Mouse (Mus musculus): ENCODE measurements around the gene Pdcd1lg2. TPM values are rescaled to one million over a fixed set of nuclear protein-coding genes. Genes with fewer than 3 reads are reported as not detected.

The Pdcd1lg2 gene
- polyA plus RNA-seq, 1 experiment from 2014 or later: 0.05 TPM

DNA sequence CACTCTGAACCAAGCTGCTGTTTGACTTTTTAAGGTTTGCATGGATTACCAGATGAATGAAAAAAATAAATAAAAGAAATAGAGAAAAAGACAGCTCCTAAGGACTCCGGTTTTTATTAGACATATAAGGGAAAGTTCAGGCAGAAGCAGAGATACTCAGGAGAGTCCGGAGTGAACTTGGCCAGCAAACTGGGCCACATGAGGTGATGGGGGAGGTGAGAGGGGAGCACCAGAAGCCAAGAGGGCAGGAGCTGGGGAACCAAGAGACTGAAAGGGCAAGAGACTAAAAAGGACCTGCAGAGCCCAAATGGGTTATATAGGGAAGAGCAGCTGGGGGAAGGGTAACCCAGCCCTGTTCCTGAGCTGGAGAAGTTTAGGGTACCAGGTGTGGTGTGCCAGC lies 16.0 kb upstream of the Pdcd1lg2 start:
- TF ChIP-seq EP300 (optimal IDR thresholded peaks at IDR 0.05): no peak
- no peak for TF ChIP-seq CTCF (IDR thresholded peaks at IDR 0.05; ENCODE audit: low read depth)
- Histone ChIP-seq H3K4me2 (replicated peaks; ENCODE audit: low read depth) (no peak overlapping the region), H3K27ac (replicated peaks) (no peak overlapping the region), H3K9ac (ENCODE audit: low read length) (no peak overlapping the region), H3K9me3 (ENCODE audit: control insufficient read depth, low read length) (no peaks in the 10 kb centered on the region), H3K4me1 (replicated peaks; ENCODE audit: control insufficient read depth, insufficient read depth) (no peaks in the 10 kb centered on the region), H3K4me3 (ENCODE audit: low read depth, low read length) (no peak overlapping the region), H3K36me3 (ENCODE audit: control insufficient read depth, insufficient read depth, low read length) (no peaks in the 10 kb centered on the region), H3K27me3 (ENCODE audit: control insufficient read depth, insufficient read depth, low read length) (no peaks in the 10 kb centered on the region)
- no peak for DNase-seq (ENCODE audit: low spot score)
- WGBS: 95% methylated on average over 2 of the region's 2 CpGs
- no peak for ATAC-seq (ENCODE audit: low FRiP score, low TSS enrichment)

DNA sequence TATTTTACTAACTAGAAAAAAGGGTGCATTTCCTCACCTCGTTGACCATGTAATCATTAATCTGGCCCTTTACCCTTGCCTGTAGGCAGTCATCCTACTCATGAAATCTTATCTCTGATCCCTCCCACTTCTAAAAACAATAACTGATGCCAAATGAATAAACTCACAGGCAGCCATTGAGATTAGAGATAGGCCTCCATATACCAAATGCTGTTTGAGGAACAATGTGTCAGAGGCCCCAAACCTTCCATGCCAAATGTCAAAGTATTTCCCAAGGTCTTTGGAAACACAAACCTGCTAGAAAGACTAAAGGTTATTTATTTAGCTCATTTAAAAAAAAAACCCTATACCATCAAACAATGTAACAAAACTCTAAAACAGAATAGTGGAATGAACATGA lies 14.4 kb upstream of the Pdcd1lg2 start:
- Histone ChIP-seq H3K9me3 (ENCODE audit: control insufficient read depth, low read length) (no peaks in the 10 kb centered on the region), H3K27ac (replicated peaks) (no peak overlapping the region), H3K4me1 (replicated peaks; ENCODE audit: control insufficient read depth, insufficient read depth) (no peaks in the 10 kb centered on the region), H3K36me3 (ENCODE audit: control insufficient read depth, insufficient read depth, low read length) (no peaks in the 10 kb centered on the region), H3K27me3 (ENCODE audit: control insufficient read depth, insufficient read depth, low read length) (no peaks in the 10 kb centered on the region), H3K4me3 (ENCODE audit: low read depth, low read length) (no peak overlapping the region), H3K9ac (ENCODE audit: low read length) (no peak overlapping the region), H3K4me2 (replicated peaks; ENCODE audit: low read depth) (no peak overlapping the region)
- ATAC-seq (ENCODE audit: low FRiP score, low TSS enrichment): no peak
- WGBS: 46% methylated on average over 1 of the region's 1 CpGs
- no peak for DNase-seq (ENCODE audit: low spot score)
- TF ChIP-seq CTCF (IDR thresholded peaks at IDR 0.05; ENCODE audit: low read depth) (no peak), EP300 (optimal IDR thresholded peaks at IDR 0.05) (no peak)

DNA sequence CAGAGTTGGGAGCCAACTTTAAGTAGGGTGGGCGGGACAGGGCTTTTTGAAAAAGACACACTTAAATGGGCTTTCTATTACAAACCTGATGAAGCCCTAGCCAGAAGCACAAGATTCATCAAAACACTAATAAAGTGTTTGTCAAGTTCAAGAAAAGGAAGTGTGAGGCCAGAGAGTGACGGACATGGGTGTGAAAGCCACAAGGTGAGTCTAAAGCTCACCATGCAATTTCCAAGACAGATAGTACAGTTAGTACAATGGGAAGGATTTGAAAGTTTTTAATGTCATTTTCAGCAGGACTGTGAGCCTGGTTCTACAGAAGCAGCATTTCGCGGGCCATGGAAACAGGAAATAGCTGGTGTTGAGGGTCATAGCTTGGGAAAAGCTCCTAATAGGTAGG lies 10.9 kb upstream of the Pdcd1lg2 start:
- H3K4me2 ChIP-seq (replicated peaks; ENCODE audit: low read depth): no peak overlapping the region
- no peak overlapping the region for H3K4me3 ChIP-seq (ENCODE audit: low read depth, low read length)
- H3K9me3 ChIP-seq (ENCODE audit: control insufficient read depth, low read length): no peaks in the 10 kb centered on the region
- H3K27ac ChIP-seq (replicated peaks): no peak overlapping the region
- DNase-seq (ENCODE audit: low spot score) (no peak), ATAC-seq (ENCODE audit: low FRiP score, low TSS enrichment) (no peak)
- no peak for TF ChIP-seq CTCF (IDR thresholded peaks at IDR 0.05; ENCODE audit: low read depth)
- H3K4me1 ChIP-seq (replicated peaks; ENCODE audit: control insufficient read depth, insufficient read depth): no peaks in the 10 kb centered on the region
- H3K9ac ChIP-seq (ENCODE audit: low read length): no peak overlapping the region
- no peaks in the 10 kb centered on the region for H3K27me3 ChIP-seq (ENCODE audit: control insufficient read depth, insufficient read depth, low read length)
- 69% methylated on average over 4 of the region's 4 CpGs for WGBS
- no peaks in the 10 kb centered on the region for H3K36me3 ChIP-seq (ENCODE audit: control insufficient read depth, insufficient read depth, low read length)

DNA sequence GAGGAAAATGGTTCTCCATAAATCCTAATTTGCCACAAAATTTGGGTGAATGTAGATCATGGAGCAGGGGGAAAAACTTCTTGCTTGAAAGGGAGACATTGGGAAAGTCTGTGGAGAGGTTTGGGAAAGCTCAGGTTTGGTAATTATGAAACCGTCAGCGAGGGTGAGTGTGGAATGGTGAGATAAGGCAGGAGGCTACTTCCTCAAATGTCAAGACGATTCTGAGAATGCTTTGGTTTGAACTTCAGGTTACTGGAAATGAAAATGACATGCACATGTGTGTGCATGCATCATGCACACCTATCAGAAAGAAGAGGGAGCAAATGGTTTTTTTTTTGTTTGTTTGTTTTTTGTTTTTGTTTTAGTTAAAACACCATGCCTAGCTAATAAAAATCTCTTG lies 10.3 kb upstream of the Pdcd1lg2 start:
- H3K4me2 ChIP-seq (replicated peaks; ENCODE audit: low read depth): no peak overlapping the region
- no peak overlapping the region for H3K9ac ChIP-seq (ENCODE audit: low read length)
- H3K27ac ChIP-seq (replicated peaks): no peak overlapping the region
- no peaks in the 10 kb centered on the region for H3K9me3 ChIP-seq (ENCODE audit: control insufficient read depth, low read length)
- no peak overlapping the region for H3K4me3 ChIP-seq (ENCODE audit: low read depth, low read length)
- H3K27me3 ChIP-seq (ENCODE audit: control insufficient read depth, insufficient read depth, low read length): no peaks in the 10 kb centered on the region
- H3K36me3 ChIP-seq (ENCODE audit: control insufficient read depth, insufficient read depth, low read length): no peaks in the 10 kb centered on the region
- H3K4me1 ChIP-seq (replicated peaks; ENCODE audit: control insufficient read depth, insufficient read depth): no peaks in the 10 kb centered on the region
- 72% methylated on average over 3 of the region's 3 CpGs for WGBS
- DNase-seq (ENCODE audit: low spot score): no peak
- ATAC-seq (ENCODE audit: low FRiP score, low TSS enrichment): no peak
- TF ChIP-seq CTCF (IDR thresholded peaks at IDR 0.05; ENCODE audit: low read depth): no peak
- TF ChIP-seq EP300 (optimal IDR thresholded peaks at IDR 0.05): no peak

DNA sequence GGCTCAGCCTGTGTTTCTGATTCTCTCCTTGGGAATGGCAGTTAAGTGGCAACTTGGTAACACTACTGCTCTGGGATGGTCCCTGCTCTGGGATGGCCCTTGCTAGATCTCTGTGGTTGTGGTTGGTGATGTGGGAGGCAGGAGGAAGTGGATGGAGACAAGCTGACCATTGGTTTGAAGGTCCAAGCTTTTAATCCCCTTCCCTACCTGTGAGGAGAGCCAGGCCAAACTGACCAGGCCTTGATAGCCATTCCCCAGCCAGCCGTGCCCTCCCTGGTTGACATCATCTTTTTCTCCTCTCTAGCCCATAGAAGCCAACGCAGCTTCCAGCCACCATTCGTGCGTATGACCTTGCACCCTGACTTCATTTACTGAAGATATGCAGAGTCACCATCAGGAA lies 8.1 kb upstream of the Pdcd1lg2 start:
- no peak for DNase-seq (ENCODE audit: low spot score)

DNA sequence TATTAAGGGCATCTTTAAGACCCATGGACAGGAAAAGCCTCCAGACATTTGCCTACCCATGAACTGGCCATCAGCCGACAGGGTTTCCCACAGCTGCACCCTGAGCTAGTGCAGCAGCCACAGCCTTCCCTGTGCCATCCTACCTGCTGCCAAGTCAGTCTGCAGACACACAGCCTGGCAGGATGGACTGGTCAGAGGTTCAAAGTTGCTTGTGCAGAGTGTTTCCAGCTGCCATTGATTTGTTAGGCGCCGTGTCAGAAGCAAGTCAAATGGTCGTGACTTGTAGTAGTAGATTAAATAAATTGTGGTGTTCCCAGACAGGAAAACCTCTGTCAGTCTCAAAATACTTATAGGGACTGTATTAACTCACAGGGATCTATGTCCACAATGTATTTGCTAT lies 7.5 kb upstream of the Pdcd1lg2 start:
- Histone ChIP-seq H3K9me3 (ENCODE audit: control insufficient read depth, low read length) (no peaks in the 10 kb centered on the region), H3K36me3 (ENCODE audit: control insufficient read depth, insufficient read depth, low read length) (no peaks in the 10 kb centered on the region), H3K9ac (ENCODE audit: low read length) (no peak overlapping the region), H3K4me2 (replicated peaks; ENCODE audit: low read depth) (no peak overlapping the region), H3K4me3 (ENCODE audit: low read depth, low read length) (no peak overlapping the region), H3K27me3 (ENCODE audit: control insufficient read depth, insufficient read depth, low read length) (no peaks in the 10 kb centered on the region), H3K27ac (replicated peaks) (no peak overlapping the region), H3K4me1 (replicated peaks; ENCODE audit: control insufficient read depth, insufficient read depth) (no peaks in the 10 kb centered on the region)
- DNase-seq (ENCODE audit: low spot score): no peak
- no peak for ATAC-seq (ENCODE audit: low FRiP score, low TSS enrichment)
- no peak for TF ChIP-seq EP300 (optimal IDR thresholded peaks at IDR 0.05)
- TF ChIP-seq CTCF (IDR thresholded peaks at IDR 0.05; ENCODE audit: low read depth): no peak
- WGBS: 64% methylated on average over 4 of the region's 4 CpGs

More for the DNA sequence above, 8.1 kb upstream of the Pdcd1lg2 start:
- Histone ChIP-seq H3K4me3 (ENCODE audit: low read depth, low read length) (no peak overlapping the region), H3K9ac (ENCODE audit: low read length) (no peak overlapping the region), H3K4me2 (replicated peaks; ENCODE audit: low read depth) (no peak overlapping the region), H3K36me3 (ENCODE audit: control insufficient read depth, insufficient read depth, low read length) (no peaks in the 10 kb centered on the region), H3K27ac (replicated peaks) (no peak overlapping the region), H3K9me3 (ENCODE audit: control insufficient read depth, low read length) (no peaks in the 10 kb centered on the region), H3K27me3 (ENCODE audit: control insufficient read depth, insufficient read depth, low read length) (no peaks in the 10 kb centered on the region), H3K4me1 (replicated peaks; ENCODE audit: control insufficient read depth, insufficient read depth) (no peaks in the 10 kb centered on the region)
- TF ChIP-seq CTCF (IDR thresholded peaks at IDR 0.05; ENCODE audit: low read depth): no peak
- TF ChIP-seq EP300 (optimal IDR thresholded peaks at IDR 0.05): no peak
- no peak for ATAC-seq (ENCODE audit: low FRiP score, low TSS enrichment)
- WGBS: 92% methylated on average over 4 of the region's 4 CpGs

Measured in stomach, postnatal 0 days (tissue).